Mouse (Mus musculus) monocyte, adult 59 days (primary cell): Measurements from ENCODE around the gene Ccdc102a. TPM values are rescaled to one million over a fixed set of nuclear protein-coding genes. Genes with fewer than 3 reads are reported as not detected.

ENCODE experiments used
- total RNA-seq, 2 experiments: library from RNA; stranded (reverse); gene quantifications; one replicate each; pipeline ENCODE4 v1.2.4; 2023

Gene Ccdc102a
- 10 to 100 TPM; 24.1 to 24.9 TPM for total RNA-seq

DNA sequence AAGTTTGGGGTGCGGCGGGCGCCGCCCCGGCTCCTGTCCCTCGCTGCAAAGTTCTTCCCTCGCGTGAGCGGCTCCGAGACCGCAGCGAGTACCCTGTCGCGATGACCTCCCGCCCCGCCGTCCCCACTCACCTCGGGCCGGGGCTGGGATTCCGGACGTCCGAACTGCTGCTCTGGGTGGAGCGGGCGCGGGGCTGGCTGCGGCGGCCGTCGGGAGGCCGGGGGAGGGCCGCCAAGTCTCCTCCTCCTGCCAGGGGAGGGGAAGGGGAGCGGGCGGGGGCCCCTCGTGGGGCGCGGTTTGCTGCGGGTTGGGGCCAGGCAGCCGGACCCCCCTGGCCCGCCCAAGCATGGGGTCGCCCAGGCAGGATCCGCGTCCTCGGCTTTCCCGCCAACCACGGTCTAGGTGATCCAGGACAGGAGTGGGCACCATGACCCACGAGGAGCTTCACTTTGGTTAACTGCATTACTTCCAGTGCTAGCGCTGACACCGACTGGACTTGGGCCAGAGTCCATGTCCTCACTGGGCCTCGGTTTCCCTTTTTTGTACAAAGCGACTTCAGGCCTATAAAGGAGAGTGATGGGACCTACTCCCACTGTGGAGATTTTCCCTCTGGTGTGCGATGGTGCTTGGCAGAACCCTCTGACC lies at the start of gene Ccdc102a:
TSS of gene Ccdc102a (minus strand) at position 248 of the 645 bp plus-strand sequence.

DNA sequence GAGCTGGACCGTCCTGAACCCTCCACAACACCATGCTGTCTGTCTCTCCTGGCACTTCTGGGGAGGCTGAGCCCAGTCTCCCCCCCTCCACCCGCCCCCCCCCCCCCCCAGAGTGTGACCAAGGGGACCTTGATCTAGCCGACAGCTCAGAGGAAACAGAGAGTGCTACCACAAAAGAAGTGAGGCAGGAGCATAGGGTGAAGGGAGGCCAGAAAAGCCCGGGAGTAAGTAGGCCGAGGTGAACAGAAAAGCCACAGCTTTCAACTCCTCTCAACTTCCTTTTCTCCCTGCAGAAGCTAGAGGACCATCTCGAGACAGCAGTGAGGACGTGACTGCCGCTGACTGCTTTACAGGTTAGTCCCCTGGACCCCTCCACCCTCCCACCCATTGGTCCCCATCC lies 5.5 kb upstream of the Ccdc102a start, which contains the start of gene Adgrg5:
TSS of gene Adgrg5 (plus strand) at position 290 of the 400 bp plus-strand sequence.

DNA sequence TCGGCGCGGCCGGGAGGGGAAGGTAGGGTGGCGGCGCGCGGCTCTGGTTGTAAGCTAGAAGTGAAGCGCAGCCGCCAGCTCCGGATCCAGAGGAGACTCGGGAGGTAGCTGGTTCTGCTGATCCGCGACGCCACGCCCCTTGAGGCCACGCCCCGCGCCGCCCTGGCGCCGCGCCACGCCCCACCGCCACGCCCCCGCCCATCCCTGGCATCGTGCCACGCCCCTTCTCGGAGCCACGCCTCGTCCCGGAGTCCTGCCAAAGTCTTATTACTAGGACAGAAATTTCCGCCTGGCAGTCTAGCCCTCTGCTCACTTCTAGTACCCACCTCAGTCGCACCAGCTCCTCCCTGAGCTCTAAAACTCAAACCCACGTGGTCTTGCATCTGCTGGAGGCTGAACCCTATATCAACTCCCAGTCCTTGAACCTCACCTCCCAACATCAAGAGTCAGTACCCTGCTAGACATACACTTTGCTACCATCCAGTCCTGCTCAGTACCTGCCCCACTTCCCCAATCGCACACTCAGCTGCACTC lies 41.6 kb downstream of the Ccdc102a start, which contains the start of gene Dok4:
TSS of gene Dok4 (minus strand) at position 134 of the 534 bp plus-strand sequence.

DNA sequence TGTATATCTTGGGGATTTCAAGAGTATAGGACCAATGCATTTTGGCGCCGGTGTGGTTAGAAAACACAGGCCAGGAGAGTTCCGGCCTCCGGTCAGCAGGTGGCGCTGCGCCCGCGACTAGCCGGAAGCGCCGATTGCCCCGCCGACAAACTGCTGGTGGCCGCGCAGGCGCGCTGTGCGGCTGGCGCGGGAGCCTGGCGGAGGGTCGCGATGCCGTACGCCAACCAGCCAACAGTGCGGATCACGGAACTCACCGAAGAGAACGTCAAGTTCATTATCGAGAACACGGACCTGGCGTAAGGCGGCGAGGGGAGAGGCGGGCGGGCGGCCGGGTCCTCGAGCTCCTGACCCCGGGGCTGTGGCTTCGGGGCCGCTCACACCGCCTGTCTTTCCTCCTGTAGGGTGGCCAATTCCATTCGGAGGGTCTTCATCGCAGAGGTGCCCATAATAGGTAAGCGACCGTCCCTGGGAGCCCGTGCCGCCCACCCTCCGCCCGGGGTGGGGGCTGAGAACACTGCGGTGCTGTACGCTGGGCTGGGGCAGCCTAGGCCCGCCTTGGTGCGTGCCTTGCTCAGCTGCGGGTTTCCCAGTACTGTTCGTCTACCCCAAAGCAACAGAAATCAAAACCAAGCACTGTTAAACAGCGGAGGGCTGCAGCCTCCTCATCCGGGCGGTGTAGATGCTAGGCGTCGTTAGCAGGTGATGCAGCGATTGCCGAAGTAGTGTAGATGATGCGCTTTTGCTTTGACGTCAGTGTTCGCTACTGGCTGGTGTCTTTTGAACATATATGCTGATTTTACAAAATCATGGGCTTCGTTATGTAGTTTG lies 60.3 kb downstream of the Ccdc102a start, which contains the start of gene Polr2c:
TSS of gene Polr2c (plus strand) at position 105 of the 828 bp plus-strand sequence.

Other genes with a start within 250 kb of the Ccdc102a start
- not detected for gene Pllp, start 221.8 kb downstream of the Ccdc102a start, total RNA-seq
- 1 to 10 TPM in 1 of 2 experiments, under 1 TPM in 1; 0.85 to 2.8 TPM for gene Ccl22, start 172.5 kb downstream of the Ccdc102a start, total RNA-seq
- under 1 TPM; 0.18 to 0.24 TPM for gene Cx3cl1, start 146.1 kb downstream of the Ccdc102a start, total RNA-seq
- not detected for gene Ccl17, start 107.6 kb downstream of the Ccdc102a start, total RNA-seq
- gene Coq9, start 79.8 kb downstream of the Ccdc102a start, total RNA-seq: 10 to 100 TPM; 29.1 to 29.5 TPM
- 10 to 100 TPM; 27.6 to 37.1 TPM for gene Ciapin1, start 79.7 kb downstream of the Ccdc102a start, total RNA-seq
- 10 to 100 TPM; 38.4 to 48.2 TPM for gene Polr2c, start 60.6 kb downstream of the Ccdc102a start, total RNA-seq
- 1 to 10 TPM; 3.0 to 3.3 TPM for gene Dok4, start 41.8 kb downstream of the Ccdc102a start, total RNA-seq
- gene Adgrg5, start 5.6 kb upstream of the Ccdc102a start, total RNA-seq: 10 to 100 TPM; 65.2 to 67.1 TPM
- 1 to 10 TPM; 2.0 to 2.4 TPM for gene Adgrg1, start 56.7 kb upstream of the Ccdc102a start, total RNA-seq
- under 1 TPM; 0.64 to 0.68 TPM for gene Adgrg3, start 99.6 kb upstream of the Ccdc102a start, total RNA-seq
- gene Drc7, start 137.0 kb upstream of the Ccdc102a start, total RNA-seq: not detected
- gene Katnb1, start 163.1 kb upstream of the Ccdc102a start, total RNA-seq: 1 to 10 TPM; 6.3 to 9.9 TPM